9 mouse cellular contexts compared by ENCODE assay signal in genomic region chr7:136060339-136061073, GRCm38 (mm10).
DNase-seq lines count a peak whose midpoint lies in the region; ATAC-seq lines count a peak whose summit lies in the region.
"Had no signal": no experiment of that assay in that cellular context is flagged by ENCODE, and none has a peak within 500 bp of the region (broad histone marks: within the 10 kb centered on the region; RNA-seq: fewer than 3 reads in every experiment).

No protein-coding gene starts in this region.

- DNase-seq in adrenal gland, postnatal 36 days, result peak; percentile 78 to 79
- DNase-seq in heart, embryonic 10.5 days (ENCODE audit: low spot score), result peak; percentile 80
- peak; percentile 74 to 84 for DNase-seq in kidney, adult 8-10 months
- peak; percentile 72 for DNase-seq in limb, embryonic 10.5 days (ENCODE audit: low spot score)

- peaks cover 20% of the 10 kb centered on the region for H3K27me3 ChIP-seq in embryonic facial prominence, embryonic 13.5 days
- no peaks in the 10 kb centered on the region for H3K27me3 ChIP-seq in heart, embryonic 10.5 days (ENCODE audit: insufficient read depth, poor library complexity, severe bottlenecking)
- H3K27me3 ChIP-seq in limb, embryonic 10.5 days (ENCODE audit: low read depth, poor library complexity, severe bottlenecking), result no peaks in the 10 kb centered on the region
- 0 out of 2 replicates have a peak, but pooled peaks cover 5% of the 10 kb centered on the region for H3K27me3 ChIP-seq in midbrain, embryonic 12.5 days
- H3K27me3 ChIP-seq in stomach, embryonic 14.5 days (ENCODE audit: control insufficient read depth, insufficient read depth, low read length), result no peaks in the 10 kb centered on the region

- H3K4me1 ChIP-seq in embryonic facial prominence, embryonic 13.5 days, result peaks cover 56% of the 10 kb centered on the region
- H3K4me1 ChIP-seq in heart, embryonic 10.5 days, result peaks cover 31% of the 10 kb centered on the region
- peaks cover 89% of the 10 kb centered on the region for H3K4me1 ChIP-seq in limb, embryonic 10.5 days
- peaks cover 18% of the 10 kb centered on the region for H3K4me1 ChIP-seq in midbrain, embryonic 12.5 days
- H3K4me1 ChIP-seq in stomach, embryonic 14.5 days (ENCODE audit: control insufficient read depth, insufficient read depth, low read length), result peaks cover 28% of the 10 kb centered on the region; the same call in 1 of the 2 replicates

- ATAC-seq in embryonic facial prominence, embryonic 13.5 days (ENCODE audit: insufficient number of reproducible peaks, insufficient read depth, low FRiP score, low TSS enrichment, low read depth), result 0 out of 2 replicates have a peak, but pooled peaks have one; percentile 20
- no peak for ATAC-seq in midbrain, embryonic 12.5 days (ENCODE audit: low FRiP score, low read depth)
- ATAC-seq in stomach, embryonic 14.5 days (ENCODE audit: insufficient number of reproducible peaks, insufficient read depth, low FRiP score, low read depth), result no peak
- ATAC-seq in granulocyte monocyte progenitor cell, adult 5-6 weeks (replicated peaks; ENCODE audit: poor library complexity, severe bottlenecking), result no peak
- ATAC-seq: Patski had no signal

- H3K9ac ChIP-seq in embryonic facial prominence, embryonic 13.5 days, result peak overlapping the region; percentile 69
- H3K9ac ChIP-seq in midbrain, embryonic 12.5 days (replicated peaks), result peak overlapping the region; percentile 56; the same call in 1 of the 2 replicates
- H3K9ac ChIP-seq in stomach, embryonic 14.5 days (replicated peaks; ENCODE audit: low read depth, low read length), result peak overlapping the region; percentile 15; the same call in 1 of the 2 replicates

- H3K27ac ChIP-seq in embryonic facial prominence, embryonic 13.5 days, result peak overlapping the region; percentile 76; the same call in 1 of the 2 replicates
- peak overlapping the region; percentile 92 for H3K27ac ChIP-seq in heart, embryonic 10.5 days
- peak overlapping the region; percentile 95 for H3K27ac ChIP-seq in limb, embryonic 10.5 days
- peak overlapping the region; percentile 73 for H3K27ac ChIP-seq in midbrain, embryonic 12.5 days (replicated peaks)
- H3K27ac ChIP-seq in stomach, embryonic 14.5 days (ENCODE audit: low read length), result peak overlapping the region; percentile 78

- H3K9me3 ChIP-seq in embryonic facial prominence, embryonic 13.5 days, result no peaks in the 10 kb centered on the region
- no peaks in the 10 kb centered on the region for H3K9me3 ChIP-seq in heart, embryonic 10.5 days
- H3K9me3 ChIP-seq in limb, embryonic 10.5 days (replicated peaks), result no peaks in the 10 kb centered on the region
- no peaks in the 10 kb centered on the region for H3K9me3 ChIP-seq in midbrain, embryonic 12.5 days
- H3K9me3 ChIP-seq in stomach, embryonic 14.5 days (ENCODE audit: control insufficient read depth, low read depth, low read length), result no peaks in the 10 kb centered on the region

- H3K4me2 ChIP-seq in embryonic facial prominence, embryonic 13.5 days, result peak overlapping the region; percentile 66
- H3K4me2 ChIP-seq in midbrain, embryonic 12.5 days (replicated peaks), result peak overlapping the region; percentile 59
- H3K4me2 ChIP-seq in stomach, embryonic 14.5 days (replicated peaks; ENCODE audit: low read depth, low read length), result peak overlapping the region; percentile 50

- peak overlapping the region; percentile 27 for H3K4me3 ChIP-seq in embryonic facial prominence, embryonic 13.5 days
- peak overlapping the region; percentile 51 for H3K4me3 ChIP-seq in heart, embryonic 10.5 days
- peak overlapping the region; percentile 40 for H3K4me3 ChIP-seq in limb, embryonic 10.5 days
- peak overlapping the region; percentile 27 for H3K4me3 ChIP-seq in midbrain, embryonic 12.5 days
- peak overlapping the region; percentile 21 for H3K4me3 ChIP-seq in stomach, embryonic 14.5 days (ENCODE audit: low read depth, low read length)

- 4% methylated on average over 29 of the region's 29 CpGs for WGBS in embryonic facial prominence, embryonic 13.5 days
- 8% methylated on average over 29 of the region's 29 CpGs for WGBS in heart, embryonic 10.5 days
- WGBS in limb, embryonic 10.5 days, result 10% methylated on average over 29 of the region's 29 CpGs
- WGBS in midbrain, embryonic 12.5 days, result 10% methylated on average over 29 of the region's 29 CpGs
- 10% methylated on average over 29 of the region's 29 CpGs for WGBS in stomach, embryonic 14.5 days

- no peaks in the 10 kb centered on the region for H3K36me3 ChIP-seq in embryonic facial prominence, embryonic 13.5 days
- no peaks in the 10 kb centered on the region for H3K36me3 ChIP-seq in heart, embryonic 10.5 days
- H3K36me3 ChIP-seq in limb, embryonic 10.5 days, result no peaks in the 10 kb centered on the region
- H3K36me3 ChIP-seq in midbrain, embryonic 12.5 days, result no peaks in the 10 kb centered on the region
- no peaks in the 10 kb centered on the region for H3K36me3 ChIP-seq in stomach, embryonic 14.5 days (ENCODE audit: control insufficient read depth, insufficient read depth, low read length)

Comparison
In these comparisons a context has a peak if more than half of its experiments do, and no peak if none do; other contexts are left out.
1. H3K9ac ChIP-seq: peak in every context shown above with its lines; median percentile 69 in embryonic facial prominence, embryonic 13.5 days; 56 in midbrain, embryonic 12.5 days; 15 in stomach, embryonic 14.5 days.